1 mouse cellular context compared by ENCODE assay signal in genomic region chr7:106270947-106271346, GRCm38 (mm10). TPM values are rescaled to one million over a fixed set of nuclear protein-coding genes. Genes with fewer than 3 reads are reported as not detected.
"Had no signal": no experiment of that assay in that cellular context is flagged by ENCODE, and none has a peak within 500 bp of the region (broad histone marks: within the 10 kb centered on the region; RNA-seq: fewer than 3 reads in every experiment).

No protein-coding gene starts in this region.

RNA-seq across cellular contexts. Expression of gene Gvin1, which starts 55.8 kb away (rescaled TPM):
- polyA plus RNA-seq: myocyte had no signal
